Mouse (Mus musculus): Measurements from ENCODE around the gene Glod4.

GRCm38 (mm10) chr11:76145169-76145568, 98.4 kb downstream of the Glod4 start:
- TF ChIP-seq TCF12 (IDR thresholded peaks at IDR 0.05; ENCODE audit: low read depth, low read length): no peak
- TF ChIP-seq POLR2AphosphoS2 (IDR thresholded peaks at IDR 0.05; ENCODE audit: low read depth, low read length): no peak
- TF ChIP-seq CTCF (conservative IDR thresholded peaks at IDR 0.05 in 1 of 2, IDR thresholded peaks at IDR 0.05 in 1 of 2; ENCODE audit: low read depth in 2 of 2, low read length in 2 of 2): no peak
- TF ChIP-seq POLR2A (IDR thresholded peaks at IDR 0.05; ENCODE audit: low read depth, low read length): no peak
- no peak for TF ChIP-seq EP300 (IDR thresholded peaks at IDR 0.05; ENCODE audit: low read length)
- TF ChIP-seq GABPA (IDR thresholded peaks at IDR 0.05; ENCODE audit: insufficient replicate concordance, low read depth, low read length): no peak
- no peak for TF ChIP-seq MAX (IDR thresholded peaks at IDR 0.05; ENCODE audit: low read length)
- TF ChIP-seq E2F4 (IDR thresholded peaks at IDR 0.05; ENCODE audit: insufficient replicate concordance, low read depth, low read length): no peak
- no peak for TF ChIP-seq ZC3H11A (IDR thresholded peaks at IDR 0.05; ENCODE audit: low read depth, low read length)
- no peak for TF ChIP-seq JUND (conservative IDR thresholded peaks at IDR 0.05; ENCODE audit: low read depth, low read length)
- TF ChIP-seq CHD1 (IDR thresholded peaks at IDR 0.05; ENCODE audit: low read depth, low read length): no peak
- no peak for TF ChIP-seq MXI1 (IDR thresholded peaks at IDR 0.05; ENCODE audit: low read depth, low read length)

Data from CH12.LX (cell line).